Mouse (Mus musculus): ENCODE measurements around the gene Tmem115. TPM values are rescaled to one million over a fixed set of nuclear protein-coding genes. Genes with fewer than 3 reads are reported as not detected.
"Not testable (repeated sequence)": the region's sequence is repeated elsewhere in the genome, so short reads cannot be mapped to it uniquely, and the experiment has no call there.

Gene Tmem115
- polyA plus RNA-seq, 1 experiment from 2014 or later, result 41.3 TPM

DNA sequence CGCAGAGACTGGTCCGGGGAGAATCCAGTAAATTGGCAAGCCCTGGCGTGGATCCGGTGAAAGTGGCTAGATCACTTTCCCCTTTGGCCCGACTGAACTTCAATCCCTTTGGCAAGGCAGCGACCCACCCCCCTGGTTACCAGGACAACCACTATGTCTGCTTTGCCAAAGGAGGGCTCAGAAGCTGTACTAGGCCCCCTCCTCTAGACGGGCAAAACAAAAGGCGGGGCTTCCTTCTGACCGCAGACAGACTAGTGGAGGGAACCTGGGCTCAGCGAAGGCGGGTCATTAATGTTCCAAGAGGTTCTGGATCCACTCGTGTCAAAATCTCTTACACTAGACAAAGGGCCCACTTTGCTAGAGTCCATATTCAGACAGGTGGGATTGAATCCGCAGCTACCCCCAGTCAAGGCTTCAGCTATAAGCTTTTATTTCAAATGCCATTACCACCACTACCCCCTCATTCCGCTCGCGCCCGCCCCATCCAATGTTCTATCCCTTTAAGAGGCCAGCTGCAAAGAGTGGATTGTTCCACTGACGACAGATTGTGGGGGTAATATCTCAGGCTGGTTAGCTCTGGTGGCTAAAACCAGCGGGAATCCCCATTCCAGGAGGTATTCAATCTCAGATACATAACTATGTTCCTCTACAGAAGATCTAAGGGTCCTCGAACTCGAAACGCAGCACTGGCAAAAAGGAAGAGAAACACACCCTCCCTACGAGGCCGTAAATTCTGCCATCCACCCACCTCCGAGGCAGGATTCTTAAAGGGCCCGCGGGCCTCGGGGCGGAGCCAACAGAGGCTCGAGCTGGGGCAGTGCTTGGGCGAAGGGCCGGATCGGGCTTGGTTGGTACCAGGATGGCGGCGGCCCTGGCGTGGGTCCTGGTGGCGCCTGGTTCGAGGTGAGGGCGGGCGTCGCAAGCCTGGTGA is 34.9 kb downstream of the Tmem115 start:
- Histone ChIP-seq H3K27me3 (no peaks in the 10 kb centered on the region), H3K9me3 (no peaks in the 10 kb centered on the region), H3K9ac (replicated peaks) (peak overlapping the region; percentile 96), H3K36me3 (peaks cover 59% of the 10 kb centered on the region), H3K27ac (peak overlapping the region; percentile 89), H3K4me3 (replicated peaks) (peak overlapping the region; percentile 71), H3K4me1 (replicated peaks) (peaks cover 67% of the 10 kb centered on the region), H3K4me2 (replicated peaks) (peak overlapping the region; percentile 96)
- peak; percentile 91 for ATAC-seq
- under 1% methylated on average over 41 of the region's 41 CpGs for WGBS

DNA sequence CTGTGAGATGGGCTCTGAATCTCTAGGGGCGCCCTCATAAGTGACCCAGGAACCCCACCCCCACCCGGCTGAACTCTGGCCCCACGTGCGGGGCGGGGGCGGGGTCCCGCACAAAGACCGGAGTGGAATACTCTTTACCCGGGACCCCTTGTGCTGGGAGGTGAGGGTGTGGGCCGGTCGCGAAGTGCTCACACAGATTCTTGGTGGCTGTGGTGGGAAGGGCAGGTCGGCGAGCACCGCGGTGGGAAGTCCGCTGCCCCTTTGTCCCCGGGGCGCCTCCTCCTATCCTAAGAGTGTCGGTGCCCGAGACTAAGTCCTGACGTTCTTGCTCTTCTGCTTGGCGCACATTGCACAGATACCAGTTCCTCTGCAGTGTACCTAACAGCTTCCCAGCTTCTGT is 35.5 kb downstream of the Tmem115 start:
- peak; percentile 47 for ATAC-seq
- H3K9ac ChIP-seq (replicated peaks), result peak overlapping the region; percentile 96
- H3K4me3 ChIP-seq (replicated peaks), result peak overlapping the region; percentile 71
- H3K4me1 ChIP-seq (replicated peaks), result peaks cover 60% of the 10 kb centered on the region
- peak overlapping the region; percentile 89 for H3K27ac ChIP-seq
- H3K4me2 ChIP-seq (replicated peaks), result peak overlapping the region; percentile 96
- H3K36me3 ChIP-seq, result peaks cover 61% of the 10 kb centered on the region
- H3K9me3 ChIP-seq, result no peaks in the 10 kb centered on the region
- H3K27me3 ChIP-seq, result no peaks in the 10 kb centered on the region
- under 1% methylated on average over 22 of the region's 23 CpGs for WGBS

DNA sequence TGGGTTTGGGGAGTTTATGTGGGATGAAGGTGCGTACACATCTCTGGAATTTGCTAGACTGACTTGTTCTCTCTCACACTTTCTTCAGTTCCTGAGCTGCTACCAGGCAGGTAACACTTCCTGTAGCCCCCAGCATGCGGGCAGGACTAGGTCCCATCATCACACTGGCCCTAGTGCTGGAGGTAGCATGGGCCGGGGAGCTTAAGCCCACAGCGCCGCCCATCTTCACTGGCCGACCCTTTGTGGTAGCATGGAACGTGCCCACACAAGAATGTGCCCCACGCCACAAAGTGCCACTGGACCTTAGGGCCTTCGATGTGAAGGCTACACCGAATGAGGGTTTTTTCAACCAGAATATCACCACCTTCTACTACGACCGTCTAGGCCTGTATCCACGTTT is 36.3 kb downstream of the Tmem115 start:
- Histone ChIP-seq H3K27ac (peak overlapping the region; percentile 89), H3K36me3 (peaks cover 60% of the 10 kb centered on the region), H3K4me3 (replicated peaks) (peak overlapping the region; percentile 71), H3K4me1 (replicated peaks) (peaks cover 59% of the 10 kb centered on the region), H3K4me2 (replicated peaks) (peak overlapping the region; percentile 96), H3K9me3 (no peaks in the 10 kb centered on the region), H3K27me3 (no peaks in the 10 kb centered on the region), H3K9ac (replicated peaks) (peak overlapping the region; percentile 96)
- WGBS, result 50% methylated on average over 13 of the region's 13 CpGs
- no peak for ATAC-seq

DNA sequence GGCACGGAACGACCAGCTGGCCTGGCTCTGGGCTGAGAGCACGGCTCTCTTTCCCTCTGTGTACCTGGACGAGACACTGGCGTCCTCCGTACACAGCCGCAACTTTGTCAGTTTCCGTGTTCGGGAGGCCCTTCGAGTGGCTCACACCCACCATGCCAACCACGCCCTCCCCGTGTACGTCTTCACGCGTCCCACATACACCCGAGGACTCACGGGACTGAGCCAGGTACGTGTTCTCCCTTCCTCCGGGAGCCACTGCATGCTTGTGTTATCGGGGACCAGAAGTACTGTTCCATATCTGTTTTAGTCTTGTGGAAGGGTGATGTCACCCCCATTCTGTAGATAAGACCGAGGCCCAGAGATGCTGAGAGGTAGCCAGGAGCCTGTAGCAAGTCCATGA is 37.1 kb downstream of the Tmem115 start:
- Histone ChIP-seq H3K27ac (no peak overlapping the region), H3K4me2 (replicated peaks) (peak overlapping the region; percentile 96), H3K4me3 (replicated peaks) (peak overlapping the region; percentile 71), H3K9ac (replicated peaks) (peak overlapping the region; percentile 96), H3K27me3 (no peaks in the 10 kb centered on the region), H3K4me1 (replicated peaks) (peaks cover 54% of the 10 kb centered on the region), H3K36me3 (peaks cover 53% of the 10 kb centered on the region), H3K9me3 (no peaks in the 10 kb centered on the region)
- WGBS, result 95% methylated on average over 21 of the region's 21 CpGs
- ATAC-seq, result no peak

DNA sequence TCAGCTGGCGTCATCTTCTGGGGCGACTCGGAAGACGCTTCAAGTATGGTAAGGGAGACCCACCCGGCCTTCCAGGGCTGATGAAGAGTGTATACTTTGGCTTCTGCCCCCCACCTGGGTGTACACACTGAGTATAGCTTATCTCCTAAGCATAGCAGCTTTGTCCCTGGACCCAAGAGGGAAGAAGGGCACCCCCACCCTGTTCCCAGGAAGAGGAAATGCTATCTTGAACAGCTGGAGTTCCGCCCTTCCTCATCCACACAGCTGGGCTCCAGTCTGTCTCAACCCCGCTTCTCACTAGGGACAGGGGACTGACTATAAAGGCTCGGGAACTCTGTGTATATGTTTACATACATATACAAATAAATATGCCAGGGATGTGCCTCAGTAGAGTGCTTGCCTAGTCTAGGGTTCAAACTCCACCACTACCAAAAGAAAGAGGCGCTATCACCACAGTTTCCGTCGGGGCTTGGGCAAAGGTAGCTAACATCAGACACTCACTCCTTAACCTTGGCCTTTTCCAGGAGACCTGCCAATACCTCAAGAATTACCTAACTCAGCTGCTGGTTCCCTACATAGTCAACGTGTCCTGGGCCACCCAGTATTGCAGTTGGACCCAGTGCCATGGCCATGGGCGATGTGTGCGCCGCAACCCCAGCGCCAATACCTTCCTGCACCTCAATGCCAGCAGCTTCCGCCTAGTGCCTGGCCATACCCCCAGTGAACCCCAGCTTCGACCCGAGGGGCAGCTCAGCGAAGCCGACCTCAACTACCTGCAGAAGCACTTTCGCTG is 38.0 kb downstream of the Tmem115 start:
- Histone ChIP-seq H3K4me1 (replicated peaks) (peaks cover 51% of the 10 kb centered on the region), H3K27ac (peak overlapping the region; percentile 14; the same call in 1 of the 2 replicates), H3K9me3 (no peaks in the 10 kb centered on the region), H3K36me3 (peaks cover 44% of the 10 kb centered on the region), H3K9ac (replicated peaks) (peak overlapping the region; percentile 34; the same call in 1 of the 2 replicates), H3K4me2 (replicated peaks) (peak overlapping the region; percentile 96), H3K27me3 (no peaks in the 10 kb centered on the region), H3K4me3 (replicated peaks) (peak overlapping the region; percentile 71; the same call in 1 of the 2 replicates)
- ATAC-seq, result no peak
- 94% methylated on average over 22 of the region's 22 CpGs for WGBS

DNA sequence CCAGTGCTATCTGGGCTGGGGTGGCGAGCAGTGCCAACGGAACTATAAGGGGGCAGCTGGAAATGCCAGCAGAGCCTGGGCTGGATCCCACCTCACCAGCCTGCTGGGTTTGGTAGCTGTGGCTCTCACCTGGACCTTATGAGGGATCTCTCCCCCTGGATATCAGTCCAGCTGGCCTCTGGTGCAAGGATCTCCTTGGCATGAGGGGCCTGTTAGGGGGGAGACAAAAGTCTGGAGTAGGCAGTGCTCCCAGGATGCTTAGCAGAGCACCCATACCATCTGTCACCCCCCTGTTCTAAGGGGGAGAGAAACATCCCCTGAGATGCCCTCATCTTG is 38.5 kb downstream of the Tmem115 start:
- Histone ChIP-seq H3K4me2 (replicated peaks) (0 out of 2 replicates have a peak overlapping the region, but pooled peaks have one; percentile 6), H3K9ac (replicated peaks) (peak overlapping the region; percentile 23; the same call in 1 of the 2 replicates), H3K27me3 (no peaks in the 10 kb centered on the region), H3K4me1 (replicated peaks) (peaks cover 52% of the 10 kb centered on the region), H3K4me3 (replicated peaks) (0 out of 2 replicates have a peak overlapping the region, but pooled peaks have one; percentile 1), H3K9me3 (no peaks in the 10 kb centered on the region), H3K27ac (peak overlapping the region; percentile 14; the same call in 1 of the 2 replicates), H3K36me3 (peaks cover 44% of the 10 kb centered on the region)
- no peak for ATAC-seq
- WGBS, result 98% methylated on average over 2 of the region's 2 CpGs

DNA sequence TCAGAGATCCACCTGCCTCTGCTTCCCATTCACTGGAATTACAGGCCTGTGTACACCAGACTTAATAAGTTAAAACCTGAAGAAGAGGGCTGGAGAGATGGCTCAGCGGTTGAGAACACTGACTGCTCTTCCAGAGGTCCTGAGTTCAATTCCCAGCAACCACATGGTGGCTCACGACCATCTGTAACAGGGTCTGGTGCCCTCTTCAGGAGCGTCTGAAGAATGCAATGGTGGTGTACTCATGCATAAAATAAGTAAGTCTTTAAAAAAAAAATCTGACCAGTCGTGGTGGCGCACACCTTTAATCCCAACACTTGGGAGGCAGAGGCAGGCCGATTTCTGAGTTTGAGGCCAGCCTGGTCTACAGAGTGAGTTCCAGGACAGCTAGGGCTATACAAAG is 40.0 kb downstream of the Tmem115 start:
- H3K9me3 ChIP-seq; H3K27ac ChIP-seq; H3K4me2 ChIP-seq (replicated peaks); ATAC-seq; H3K9ac ChIP-seq (replicated peaks); H3K27me3 ChIP-seq; H3K4me3 ChIP-seq (replicated peaks): not testable (repeated sequence)
- H3K4me1 ChIP-seq (replicated peaks), result peaks cover 51% of the 10 kb centered on the region
- H3K36me3 ChIP-seq, result peaks cover 44% of the 10 kb centered on the region
- whole genome bisulfite sequencing, result 74% methylated on average over 6 of the region's 6 CpGs

DNA sequence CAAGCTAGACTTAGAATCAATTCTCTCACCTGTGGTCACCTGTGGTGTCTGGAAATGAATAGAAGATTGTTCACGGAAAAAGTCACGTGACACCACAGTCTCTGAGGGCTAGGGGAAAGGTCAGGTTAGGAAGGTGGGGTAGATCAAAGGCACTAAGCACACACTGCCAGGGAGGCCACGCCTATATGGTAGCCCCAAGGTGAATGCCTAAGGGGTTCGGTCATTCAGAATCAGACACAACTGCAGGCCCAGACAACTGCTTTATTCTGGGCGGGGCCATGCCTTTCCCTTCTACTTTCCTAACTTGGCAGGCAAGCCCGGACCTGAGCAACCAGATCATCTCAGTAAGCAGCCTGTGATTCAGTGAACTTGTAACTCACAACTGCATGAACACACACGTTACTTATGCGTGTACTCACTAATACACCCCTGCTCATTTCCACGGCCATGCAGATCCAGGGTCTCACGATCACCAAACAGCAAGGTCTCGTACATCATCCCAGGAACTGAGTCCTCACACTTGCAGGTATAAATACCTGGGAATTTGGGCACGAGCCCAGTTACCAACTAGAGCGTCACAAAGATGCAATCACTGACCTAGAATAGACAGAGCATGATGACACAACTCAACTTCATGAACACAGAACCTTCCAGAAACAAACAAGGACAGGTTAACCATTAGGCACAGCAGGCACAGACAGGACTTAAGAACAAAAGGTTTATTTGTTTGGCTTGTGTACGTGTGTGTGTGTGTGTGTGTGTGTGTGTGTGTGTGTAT is 42.0 kb downstream of the Tmem115 start:
- no peak for ATAC-seq
- Histone ChIP-seq H3K9ac (replicated peaks) (no peak overlapping the region), H3K4me1 (replicated peaks) (peaks cover 55% of the 10 kb centered on the region), H3K27ac (peak overlapping the region; percentile 15; the same call in 1 of the 2 replicates), H3K4me3 (replicated peaks) (no peak overlapping the region), H3K4me2 (replicated peaks) (no peak overlapping the region), H3K36me3 (peaks cover 38% of the 10 kb centered on the region), H3K27me3 (no peaks in the 10 kb centered on the region), H3K9me3 (no peaks in the 10 kb centered on the region)
- WGBS, result 92% methylated on average over 14 of the region's 14 CpGs

DNA sequence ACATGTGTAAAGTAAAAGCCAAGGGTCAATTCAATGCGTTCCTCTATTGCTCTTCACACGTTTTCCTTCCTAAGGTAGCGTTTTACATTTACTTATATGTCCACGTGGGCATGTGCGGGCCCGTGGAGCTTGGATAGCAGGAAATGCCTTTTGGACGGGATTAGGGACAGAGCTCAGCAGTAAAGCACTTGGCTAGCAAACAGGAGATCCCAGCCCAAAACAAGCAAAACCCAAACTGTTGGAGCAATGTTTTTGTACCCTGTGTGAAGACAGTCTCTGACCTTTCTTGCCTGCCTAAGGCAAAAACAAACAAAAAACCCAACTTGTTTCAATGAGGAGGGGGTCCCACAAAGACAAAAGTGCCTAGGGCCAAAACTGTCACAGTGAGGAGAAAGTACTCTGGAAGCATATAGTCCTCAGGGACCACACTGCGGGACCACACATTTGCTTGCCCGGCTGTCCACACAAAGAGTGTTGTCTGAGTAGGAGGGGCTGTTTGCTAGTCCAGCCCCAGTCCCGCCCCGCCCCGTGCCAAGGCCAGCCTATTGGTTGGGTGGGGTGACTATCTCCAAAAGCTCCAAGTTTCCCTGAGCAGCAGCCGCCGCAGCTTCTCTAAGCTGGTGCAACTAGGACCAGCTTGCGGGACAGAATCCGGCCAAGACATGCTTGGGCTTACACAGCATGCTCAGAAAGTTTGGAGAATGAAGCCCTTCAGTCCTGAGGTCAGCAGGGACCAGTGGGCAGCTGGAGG is 42.8 kb downstream of the Tmem115 start, which contains the start of gene Hyal1:
Gene Hyal1 (plus strand): TSS at position 571 of the 751 bp plus-strand sequence.
- ATAC-seq, result peak; percentile 59; the same call in 1 of the 2 replicates
- peaks cover 30% of the 10 kb centered on the region for H3K36me3 ChIP-seq
- peaks cover 55% of the 10 kb centered on the region for H3K4me1 ChIP-seq (replicated peaks)
- no peaks in the 10 kb centered on the region for H3K27me3 ChIP-seq
- WGBS, result 28% methylated on average over 16 of the region's 16 CpGs
- H3K4me2 ChIP-seq (replicated peaks), result peak within 1 kb of the TSS; percentile 44
- peak within 1 kb of the TSS; percentile 42 for H3K9ac ChIP-seq (replicated peaks)
- H3K27ac ChIP-seq, result peak within 1 kb of the TSS; percentile 22
- H3K9me3 ChIP-seq, result no peaks in the 10 kb centered on the region
- H3K4me3 ChIP-seq (replicated peaks), result peak within 1 kb of the TSS; percentile 27

DNA sequence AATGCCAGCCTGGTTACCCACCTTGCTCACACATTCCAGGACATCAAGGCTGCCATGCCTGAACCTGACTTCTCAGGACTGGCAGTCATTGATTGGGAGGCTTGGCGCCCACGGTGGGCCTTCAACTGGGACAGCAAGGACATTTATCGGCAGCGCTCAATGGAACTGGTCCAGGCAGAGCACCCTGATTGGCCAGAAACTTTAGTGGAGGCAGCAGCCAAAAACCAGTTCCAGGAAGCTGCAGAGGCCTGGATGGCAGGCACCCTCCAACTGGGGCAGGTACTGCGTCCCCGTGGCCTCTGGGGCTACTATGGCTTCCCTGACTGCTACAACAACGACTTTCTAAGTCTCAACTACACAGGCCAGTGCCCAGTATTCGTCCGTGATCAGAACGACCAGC is 44.1 kb downstream of the Tmem115 start:
- Histone ChIP-seq H3K4me1 (replicated peaks) (peaks cover 50% of the 10 kb centered on the region), H3K4me3 (replicated peaks) (no peak overlapping the region), H3K9ac (replicated peaks) (no peak overlapping the region), H3K36me3 (peaks cover 22% of the 10 kb centered on the region), H3K27me3 (no peaks in the 10 kb centered on the region), H3K9me3 (no peaks in the 10 kb centered on the region), H3K27ac (no peak overlapping the region), H3K4me2 (replicated peaks) (no peak overlapping the region)
- 94% methylated on average over 10 of the region's 10 CpGs for WGBS
- no peak for ATAC-seq

DNA sequence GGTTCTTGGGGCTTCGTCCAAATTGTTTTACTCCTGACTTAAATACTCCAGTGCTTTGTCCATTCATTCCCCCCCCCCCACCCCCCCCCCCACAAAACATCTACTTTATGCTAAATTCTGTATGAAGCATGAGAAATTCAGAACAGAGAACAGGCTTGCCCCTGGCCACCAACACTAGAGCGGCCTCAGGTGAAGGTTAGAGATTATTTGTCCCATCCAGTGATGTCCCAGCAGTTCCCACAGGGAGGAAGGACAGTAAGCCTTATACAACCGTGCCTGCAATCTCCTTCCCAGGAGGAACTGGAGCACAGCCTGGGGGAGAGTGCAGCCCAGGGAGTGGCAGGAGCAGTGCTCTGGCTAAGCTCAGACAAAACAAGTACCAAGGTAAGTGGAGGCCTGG is 44.8 kb downstream of the Tmem115 start, which contains the start of gene Naa80:
Gene Naa80 (plus strand): TSS at position 301 of the 400 bp plus-strand sequence.
- no peaks in the 10 kb centered on the region for H3K27me3 ChIP-seq
- H3K9ac ChIP-seq (replicated peaks), result peak within 1 kb of the TSS; percentile 1; the same call in 1 of the 2 replicates
- no peak within 1 kb of the TSS for H3K4me2 ChIP-seq (replicated peaks)
- H3K27ac ChIP-seq, result no peak within 1 kb of the TSS
- peaks cover 22% of the 10 kb centered on the region for H3K36me3 ChIP-seq
- no peak for ATAC-seq
- no peaks in the 10 kb centered on the region for H3K9me3 ChIP-seq
- no peak within 1 kb of the TSS for H3K4me3 ChIP-seq (replicated peaks)
- H3K4me1 ChIP-seq (replicated peaks), result peaks cover 50% of the 10 kb centered on the region
- WGBS, result 81% methylated on average over 3 of the region's 3 CpGs
